Mouse (Mus musculus): ENCODE data around the gene Btbd35f20.
"Not testable (repeated sequence)": the region's sequence is repeated elsewhere in the genome, so short reads cannot be mapped to it uniquely, and the experiment has no call there.

Btbd35f20 gene

DNA sequence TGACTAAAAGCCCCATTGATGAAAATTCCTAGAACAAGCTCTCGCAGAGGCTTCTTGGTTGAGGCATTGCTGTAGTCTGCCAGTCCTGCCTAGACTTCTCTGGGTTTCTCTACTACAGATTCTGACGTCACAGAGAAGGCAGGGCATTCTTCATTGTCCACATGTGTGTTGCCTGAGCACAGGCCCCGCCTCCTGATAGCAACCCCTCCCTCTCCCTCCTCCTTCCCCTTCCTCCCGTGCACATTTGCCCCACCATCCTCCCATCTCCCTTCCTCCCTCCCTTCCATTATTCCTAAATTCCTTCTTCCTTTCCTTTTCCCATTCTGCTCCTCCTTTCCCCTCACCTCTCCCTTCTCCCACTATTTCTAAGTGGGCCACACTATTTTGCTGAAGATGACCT, at the start of gene Btbd35f20:
Gene Btbd35f20 (minus strand): TSS at position 101 of the 400 bp plus-strand sequence.
- DNase-seq (ENCODE audit: low read depth, low spot score) = not testable (repeated sequence)
